Mouse (Mus musculus) E14TG2a.4 (cell line): ENCODE data around the gene Wdr27.

Experiments
- H3K27me3 ChIP-seq: 2 replicates; pipeline ENCODE4 v1.6.1; 2014; ENCODE audit warnings: low read length, control low read depth; ENCODE audit not compliant: insufficient read depth
- H3K36me3 ChIP-seq: 2 replicates; pipeline ENCODE4 v1.6.1; 2014; ENCODE audit warnings: low read length, control low read depth; ENCODE audit not compliant: insufficient read depth
- H3K4me1 ChIP-seq: replicated peaks from 2 replicates; pipeline ENCODE4 v1.6.1; 2014; ENCODE audit warnings: low read depth, low read length, control low read depth
- H3K4me3 ChIP-seq: replicated peaks from 2 replicates; pipeline ENCODE4 v1.5.1; 2014; ENCODE audit warnings: mild to moderate bottlenecking, low read length
- H3K9me3 ChIP-seq: 2 replicates; pipeline ENCODE4 v1.6.1; 2014; ENCODE audit warnings: low read length, control low read depth
- CTCF ChIP-seq: conservative IDR thresholded peaks from 2 replicates; pipeline ENCODE4 v1.5.1; 2014; ENCODE audit warnings: low read length
- NANOG ChIP-seq: IDR thresholded peaks from 2 replicates; pipeline ENCODE4 v1.6.1; 2014; ENCODE audit warnings: borderline replicate concordance, low read length, mixed read lengths
- POU5F1 ChIP-seq: IDR thresholded peaks from 2 replicates; pipeline ENCODE4 v1.6.1; 2014; ENCODE audit warnings: low read length, borderline replicate concordance

Wdr27 gene

GRCm38 (mm10) chr17:14874656-14875204 is 68.2 kb downstream of the Wdr27 start:
- H3K27me3 ChIP-seq: no peaks in the 10 kb centered on the region
- TF ChIP-seq POU5F1 (no peak), CTCF (no peak), NANOG (no peak)
- H3K9me3 ChIP-seq: peaks cover 26% of the 10 kb centered on the region
- no peaks in the 10 kb centered on the region for H3K36me3 ChIP-seq
- H3K4me1 ChIP-seq: no peaks in the 10 kb centered on the region
- no peak overlapping the region for H3K4me3 ChIP-seq

DNA sequence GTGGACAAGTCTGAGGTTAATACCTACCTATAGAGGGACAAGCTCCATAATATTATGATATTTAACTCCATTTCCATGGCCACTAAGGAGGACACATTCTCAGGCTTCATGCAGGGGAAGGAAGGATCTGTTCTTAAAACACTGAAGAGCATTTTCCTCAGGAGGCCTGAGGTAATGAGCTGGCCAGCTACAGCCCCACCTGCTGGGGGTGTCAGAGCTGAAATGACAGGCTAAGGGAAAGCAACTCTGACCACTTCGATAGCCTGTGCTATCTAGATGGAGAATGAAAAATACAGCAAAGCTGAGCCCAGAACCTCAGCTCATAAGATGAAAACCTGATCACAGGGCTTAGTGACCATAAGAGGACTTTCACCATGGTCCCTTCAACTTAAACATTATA is 82.7 kb downstream of the Wdr27 start:
- Histone ChIP-seq H3K4me3 (no peak overlapping the region), H3K4me1 (no peaks in the 10 kb centered on the region), H3K36me3 (no peaks in the 10 kb centered on the region), H3K9me3 (peaks cover 41% of the 10 kb centered on the region), H3K27me3 (no peaks in the 10 kb centered on the region)
- TF ChIP-seq CTCF: no peak
- no peak for TF ChIP-seq NANOG
- TF ChIP-seq POU5F1: no peak

- no peaks in the 10 kb centered on the region for H3K36me3 ChIP-seq
- H3K9me3 ChIP-seq: no peaks in the 10 kb centered on the region
- no peaks in the 10 kb centered on the region for H3K4me1 ChIP-seq
- H3K27me3 ChIP-seq: no peaks in the 10 kb centered on the region
- no peak overlapping the region for H3K4me3 ChIP-seq
- TF ChIP-seq CTCF: no peak
- no peak for TF ChIP-seq POU5F1
- no peak for TF ChIP-seq NANOG
These were observed 95.2 kb downstream of the Wdr27 start for GRCm38 (mm10) chr17:14847709-14848108.

DNA sequence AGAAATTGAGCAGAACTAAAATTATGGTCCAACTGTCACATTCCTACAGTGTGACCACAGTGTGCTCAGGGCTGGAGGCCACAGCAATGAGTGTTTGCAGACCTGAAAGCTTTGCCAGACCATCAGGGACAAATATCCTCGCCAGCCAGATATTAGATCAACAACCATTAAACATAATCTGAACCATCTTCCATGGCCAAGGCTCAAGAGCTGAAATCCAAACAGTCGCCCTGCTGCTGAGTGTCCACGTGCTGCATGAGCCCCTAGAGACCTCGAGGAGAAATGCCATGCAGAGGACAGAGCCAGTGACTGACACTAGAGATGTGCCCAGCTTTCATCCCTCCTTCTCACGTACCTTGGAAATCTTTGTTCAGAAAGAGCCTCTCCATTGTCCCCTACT is 96.1 kb downstream of the Wdr27 start:
- TF ChIP-seq CTCF (no peak), POU5F1 (no peak), NANOG (no peak)
- no peaks in the 10 kb centered on the region for H3K9me3 ChIP-seq
- H3K36me3 ChIP-seq: no peaks in the 10 kb centered on the region
- no peak overlapping the region for H3K4me3 ChIP-seq
- no peaks in the 10 kb centered on the region for H3K4me1 ChIP-seq
- no peaks in the 10 kb centered on the region for H3K27me3 ChIP-seq

GRCm38 (mm10) chr17:14826715-14827295 is 116.2 kb downstream of the Wdr27 start:
- TF ChIP-seq POU5F1 (no peak), NANOG (no peak), CTCF (no peak)
- Histone ChIP-seq H3K4me1 (peaks cover 10% of the 10 kb centered on the region), H3K27me3 (no peaks in the 10 kb centered on the region)

DNA sequence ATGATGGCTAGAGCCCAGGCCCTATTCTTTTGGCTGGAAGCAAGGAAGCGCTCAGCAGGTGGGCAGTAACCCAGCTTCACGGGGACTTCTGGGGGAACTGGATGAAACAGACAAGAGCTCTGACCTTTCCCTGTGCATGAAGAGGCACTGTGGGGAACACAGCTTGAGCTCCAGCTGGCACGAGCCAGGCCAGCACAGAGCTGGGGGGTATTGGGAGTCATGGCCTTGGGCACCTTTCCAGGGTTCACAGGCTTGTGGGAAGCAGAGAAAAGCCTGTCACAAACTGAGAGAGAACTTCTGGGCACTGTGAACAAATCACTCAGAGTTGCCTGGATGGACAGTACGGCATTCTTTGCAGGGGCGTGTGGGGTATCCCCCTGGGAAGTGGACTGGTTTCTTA is 118.0 kb downstream of the Wdr27 start:
- Histone ChIP-seq H3K4me1 (peaks cover 18% of the 10 kb centered on the region), H3K27me3 (no peaks in the 10 kb centered on the region), H3K36me3 (no peaks in the 10 kb centered on the region), H3K9me3 (0 out of 2 replicates have a peak, but pooled peaks cover 2% of the 10 kb centered on the region), H3K4me3 (no peak overlapping the region)
- TF ChIP-seq POU5F1: no peak
- TF ChIP-seq NANOG: no peak
- no peak for TF ChIP-seq CTCF

More at GRCm38 (mm10) chr17:14826715-14827295, 116.2 kb downstream of the Wdr27 start:
- no peak overlapping the region for H3K4me3 ChIP-seq
- H3K9me3 ChIP-seq: no peaks in the 10 kb centered on the region
- H3K36me3 ChIP-seq: no peaks in the 10 kb centered on the region

DNA sequence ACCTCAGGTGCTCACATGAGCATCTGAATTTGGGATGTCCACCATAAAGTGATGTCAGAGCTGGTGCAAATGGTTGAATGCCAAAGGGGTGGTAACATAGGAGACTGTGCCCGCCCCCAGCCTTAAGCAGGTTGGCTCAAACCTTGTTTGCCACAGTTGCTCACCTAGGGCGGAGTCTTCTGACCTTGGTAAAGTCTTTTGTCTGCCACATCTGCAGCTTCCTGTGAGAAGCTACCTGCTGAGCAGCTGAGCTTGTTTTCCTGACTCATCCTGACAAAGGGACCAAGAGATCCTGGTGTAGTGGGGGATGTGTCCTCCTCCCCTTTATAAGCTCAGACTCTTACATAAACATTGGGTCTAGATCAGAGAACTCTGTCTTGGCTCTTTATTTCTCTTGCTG is 125.0 kb downstream of the Wdr27 start:
- Histone ChIP-seq H3K4me3 (no peak overlapping the region), H3K9me3 (peaks cover 19% of the 10 kb centered on the region), H3K36me3 (peaks cover 3% of the 10 kb centered on the region; the same call in 1 of the 2 replicates), H3K27me3 (no peaks in the 10 kb centered on the region), H3K4me1 (peaks cover 47% of the 10 kb centered on the region)
- no peak for TF ChIP-seq POU5F1
- peak; percentile 47; the same call in 1 of the 2 replicates for TF ChIP-seq NANOG

DNA sequence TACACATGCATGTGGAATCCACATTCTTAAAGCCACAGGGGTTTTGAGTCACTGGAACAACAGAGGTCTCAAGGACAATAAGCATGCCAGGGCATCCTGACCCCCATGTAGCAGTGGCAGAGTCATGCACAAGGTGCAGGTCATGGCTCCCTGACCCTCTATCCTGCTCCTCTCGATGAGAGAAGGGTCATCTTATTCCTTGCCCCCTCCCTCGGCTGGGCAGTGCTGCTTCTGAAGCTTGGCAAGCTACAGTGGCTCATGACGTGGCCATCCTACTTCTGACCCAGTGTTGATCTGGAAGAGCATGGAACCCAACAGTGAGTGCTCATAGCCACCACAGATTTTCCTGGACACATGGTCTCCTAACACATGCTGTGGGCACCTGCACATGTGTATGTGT is 126.9 kb downstream of the Wdr27 start:
- Histone ChIP-seq H3K4me3 (no peak overlapping the region), H3K4me1 (peaks cover 54% of the 10 kb centered on the region), H3K27me3 (no peaks in the 10 kb centered on the region), H3K9me3 (peaks cover 19% of the 10 kb centered on the region), H3K36me3 (peaks cover 3% of the 10 kb centered on the region; the same call in 1 of the 2 replicates)
- TF ChIP-seq POU5F1 (no peak), CTCF (no peak), NANOG (no peak)
